Mouse (Mus musculus) kidney, postnatal 0 days (tissue): ENCODE results near the gene Wnt10a. TPM values are rescaled to one million over a fixed set of nuclear protein-coding genes. Genes with fewer than 3 reads are reported as not detected.

ENCODE experiments used
- ATAC-seq: fragments of 200-750 bp; cut with Nextera tagmentation; replicated peaks from 2 replicates; pipeline ENCODE4 v1.8.0; 2017; ENCODE audit warnings: low read depth, moderate number of reproducible peaks, moderate TSS enrichment, moderate library complexity; ENCODE audit not compliant: low FRiP score
- DNase-seq: peaks from one replicate; pipeline ENCODE4 v3.0.0-alpha.2; 2016; ENCODE audit warnings: low spot score
- H3K27ac ChIP-seq: fragments of 300-500 bp; sonication (generic); 2 replicates; pipeline ENCODE4 v1.5.1; 2014; ENCODE audit warnings: mild to moderate bottlenecking
- H3K27me3 ChIP-seq: fragments of 300-500 bp; sonication (generic); 2 replicates; pipeline ENCODE4 v1.6.1; 2014; ENCODE audit warnings: low read length, mixed read lengths; ENCODE audit not compliant: insufficient read depth
- H3K36me3 ChIP-seq: fragments of 300-500 bp; sonication (generic); 2 replicates; pipeline ENCODE4 v1.6.1; 2014; ENCODE audit warnings: low read length, mixed read lengths; ENCODE audit not compliant: insufficient read depth
- H3K4me1 ChIP-seq: fragments of 300-500 bp; sonication (generic); replicated peaks from 2 replicates; pipeline ENCODE4 v1.6.1; 2014; ENCODE audit warnings: antibody characterized with exemption, low read length, mixed read lengths; ENCODE audit not compliant: insufficient read depth
- H3K4me2 ChIP-seq: fragments of 300-500 bp; sonication (generic); 2 replicates; pipeline ENCODE4 v1.6.1; 2014; ENCODE audit warnings: mild to moderate bottlenecking, low read length, moderate library complexity, mixed read lengths
- H3K4me3 ChIP-seq: fragments of 300-500 bp; sonication (generic); replicated peaks from 2 replicates; pipeline ENCODE4 v1.5.1; 2014; ENCODE audit warnings: low read depth, low read length
- H3K9ac ChIP-seq: fragments of 300-500 bp; sonication (generic); 2 replicates; pipeline ENCODE4 v1.6.1; 2014; ENCODE audit warnings: low read depth, low read length
- H3K9me3 ChIP-seq: fragments of 300-500 bp; sonication (generic); replicated peaks from 2 replicates; pipeline ENCODE4 v1.6.1; 2016; ENCODE audit warnings: low read length, inconsistent platforms, mixed read lengths
- CTCF ChIP-seq: IDR thresholded peaks from 2 replicates; pipeline ENCODE4 v1.5.1; 2016; ENCODE audit warnings: antibody characterized with exemption, low read depth, mild to moderate bottlenecking, moderate library complexity
- WGBS: fragments of 180-500 bp; shearing (Covaris S2); extraction: QIAGEN DNeasy Blood & Tissue Kit; methylation state at CpG from one replicate; pipeline ENCODE4 v1.1.7; 2014; 5-methylcytosine and 5-hydroxymethylcytosine counted together
- polyA plus RNA-seq: library from polyadenylated mRNA; unstranded; fragments of >200 nt; fragmentation: Nextera tagmentation; extraction: Ambion mirVana; gene quantifications from 2 replicates; pipeline ENCODE4 v1.2.1, GENCODE M21; 2015

The Wnt10a gene
- polyA plus RNA-seq = 0.91 and 1.0 TPM in 2 replicates

DNA sequence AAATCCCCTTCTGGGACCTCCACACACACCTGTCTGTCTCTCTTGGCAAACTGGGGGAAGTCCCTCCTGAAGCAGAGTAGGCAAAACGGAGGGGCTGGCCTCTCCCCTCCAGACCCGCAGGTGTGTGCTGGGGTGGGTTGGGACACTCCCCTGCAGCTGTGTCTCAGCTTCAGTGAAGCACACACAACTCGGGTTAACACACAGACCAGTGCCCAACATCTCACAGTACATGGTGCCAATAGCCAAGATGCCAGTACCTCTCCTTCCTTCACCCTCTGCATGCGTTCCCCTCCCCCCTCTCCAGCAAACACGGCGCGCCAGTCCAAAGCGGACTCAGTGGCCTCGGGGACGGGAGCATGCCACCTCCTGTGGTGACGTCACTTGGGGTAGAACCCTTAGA is at the start of gene Wnt10a:
Gene Wnt10a, plus strand, starts transcription at position 268 of the 400 bp plus-strand sequence.
- H3K9ac ChIP-seq = peak within 1 kb of the TSS; percentile 10; the same call in 1 of the 2 replicates
- H3K9me3 ChIP-seq = no peaks in the 10 kb centered on the region
- ATAC-seq (no peak; the same call in 1 of the 2 replicates), DNase-seq (no peak)
- no peaks in the 10 kb centered on the region for H3K36me3 ChIP-seq
- no peak for TF ChIP-seq CTCF
- H3K4me2 ChIP-seq = peak within 1 kb of the TSS; percentile 61
- peaks cover 12% of the 10 kb centered on the region; the same call in 1 of the 2 replicates for H3K4me1 ChIP-seq
- 3% methylated on average over 11 of the region's 11 CpGs for WGBS
- no peak within 1 kb of the TSS for H3K27ac ChIP-seq
- peak within 1 kb of the TSS; percentile 31 for H3K4me3 ChIP-seq
- peaks cover 86% of the 10 kb centered on the region for H3K27me3 ChIP-seq

DNA sequence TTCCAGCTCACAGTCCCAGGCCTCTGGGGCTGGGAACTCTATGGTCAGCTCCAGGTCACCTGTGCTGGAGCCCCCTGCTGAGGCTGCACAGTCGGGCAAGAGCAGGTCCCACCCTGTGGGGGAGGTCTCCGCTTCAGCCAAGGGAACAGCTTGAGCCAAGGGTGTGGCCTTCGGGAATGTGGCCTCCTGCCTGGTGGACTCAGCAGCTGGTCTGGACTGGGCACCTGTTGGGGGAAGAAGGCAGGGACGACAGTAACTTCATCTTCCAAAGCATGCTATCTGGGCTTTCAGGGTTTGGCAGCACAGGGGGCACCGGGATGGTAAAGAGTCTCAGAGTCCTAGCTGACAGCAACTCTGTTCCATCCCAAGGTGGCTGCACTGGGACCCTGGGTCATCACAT is 44.0 kb upstream of the Wnt10a start:
- 62% methylated on average over 5 of the region's 5 CpGs for WGBS
- no peak overlapping the region for H3K27ac ChIP-seq
- H3K36me3 ChIP-seq = no peaks in the 10 kb centered on the region
- no peak overlapping the region for H3K4me2 ChIP-seq
- H3K4me1 ChIP-seq = 0 out of 2 replicates have a peak, but pooled peaks cover 3% of the 10 kb centered on the region
- no peaks in the 10 kb centered on the region for H3K27me3 ChIP-seq
- no peak overlapping the region for H3K4me3 ChIP-seq
- H3K9ac ChIP-seq = no peak overlapping the region
- DNase-seq = no peak
- no peak for TF ChIP-seq CTCF
- 0 out of 2 replicates have a peak, but pooled peaks have one; percentile 20 for ATAC-seq
- no peaks in the 10 kb centered on the region for H3K9me3 ChIP-seq

DNA sequence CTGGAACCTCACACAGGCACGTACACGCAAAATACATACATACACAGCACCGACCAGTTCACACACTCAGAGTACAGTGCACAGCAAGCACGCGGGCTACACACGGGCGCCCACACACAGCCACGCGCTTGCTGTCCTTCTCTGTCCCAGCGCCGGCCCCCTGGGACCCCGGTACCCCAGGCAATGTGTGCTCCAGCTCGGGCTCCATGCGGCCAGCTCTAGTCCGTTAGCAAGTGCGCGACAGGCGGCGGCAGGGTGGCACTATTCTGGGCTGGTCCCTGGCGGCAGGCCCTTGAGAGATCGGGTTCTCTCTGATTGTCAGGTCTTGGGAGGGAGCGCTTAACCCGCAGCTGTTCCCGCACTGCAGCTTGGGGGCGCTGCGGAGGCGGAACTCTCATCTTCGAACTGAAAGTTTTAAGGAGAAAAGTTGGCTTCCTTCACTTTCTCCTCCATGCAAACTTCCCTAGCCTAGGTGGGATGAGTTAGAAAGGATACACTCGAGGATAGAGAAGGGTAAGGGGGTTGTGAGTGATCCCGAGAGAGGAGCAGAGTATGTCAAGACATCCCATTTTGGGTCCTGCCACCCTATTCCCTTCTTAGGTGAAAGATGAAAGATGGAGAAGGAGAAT is 42.6 kb upstream of the Wnt10a start, which contains the start of gene Prkag3:
Gene Prkag3, minus strand, starts transcription at position 579 of the 629 bp plus-strand sequence.
- H3K4me2 ChIP-seq = peak within 1 kb of the TSS; percentile 46
- peak within 1 kb of the TSS; percentile 14; the same call in 1 of the 2 replicates for H3K9ac ChIP-seq
- DNase-seq = peak; percentile 69
- peak; percentile 55; the same call in 1 of the 2 replicates for ATAC-seq
- no peaks in the 10 kb centered on the region for H3K36me3 ChIP-seq
- no peaks in the 10 kb centered on the region for H3K9me3 ChIP-seq
- H3K27ac ChIP-seq = no peak within 1 kb of the TSS
- 6% methylated on average over 30 of the region's 30 CpGs for WGBS
- peak; percentile 66 for TF ChIP-seq CTCF
- H3K4me3 ChIP-seq = no peak within 1 kb of the TSS
- H3K27me3 ChIP-seq = no peaks in the 10 kb centered on the region
- H3K4me1 ChIP-seq = 0 out of 2 replicates have a peak, but pooled peaks cover 6% of the 10 kb centered on the region

DNA sequence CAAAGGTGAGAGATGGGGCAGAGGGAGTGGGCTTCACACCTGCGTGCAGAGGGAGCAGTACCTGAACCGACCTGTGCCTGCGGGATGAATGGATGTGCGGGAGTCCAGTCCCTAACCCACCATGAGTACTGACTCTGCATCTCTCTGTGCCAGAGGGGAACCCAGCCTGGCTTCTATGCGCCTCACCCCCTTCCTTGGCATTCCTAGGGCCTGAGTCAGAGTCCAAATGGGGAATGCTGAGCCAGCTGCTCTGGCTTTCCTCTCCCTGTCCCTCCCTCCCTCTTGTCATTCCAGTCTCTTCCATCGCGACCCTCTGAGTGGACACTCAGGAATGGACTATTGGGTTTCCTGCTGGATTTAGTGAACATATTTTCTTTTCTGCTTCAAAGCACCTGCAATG is 42.0 kb upstream of the Wnt10a start:
- Histone ChIP-seq H3K27me3 (no peaks in the 10 kb centered on the region), H3K4me2 (peak overlapping the region; percentile 46), H3K9ac (no peak overlapping the region), H3K9me3 (no peaks in the 10 kb centered on the region), H3K4me1 (0 out of 2 replicates have a peak, but pooled peaks cover 6% of the 10 kb centered on the region), H3K4me3 (no peak overlapping the region), H3K27ac (no peak overlapping the region), H3K36me3 (no peaks in the 10 kb centered on the region)
- TF ChIP-seq CTCF = no peak
- DNase-seq (peak; percentile 87), ATAC-seq (peak; percentile 80)
- 55% methylated on average over 7 of the region's 7 CpGs for WGBS

GRCm38 (mm10) chr1:74750683-74751082 is 40.6 kb upstream of the Wnt10a start:
- 60% methylated on average over 4 of the region's 4 CpGs for WGBS
- no peaks in the 10 kb centered on the region for H3K27me3 ChIP-seq
- no peak for TF ChIP-seq CTCF

GRCm38 (mm10) chr1:74752150-74752549 is 39.2 kb upstream of the Wnt10a start:
- Histone ChIP-seq H3K27me3 (no peaks in the 10 kb centered on the region), H3K9ac (no peak overlapping the region), H3K4me1 (0 out of 2 replicates have a peak, but pooled peaks cover 6% of the 10 kb centered on the region), H3K4me2 (no peak overlapping the region), H3K4me3 (no peak overlapping the region), H3K9me3 (no peaks in the 10 kb centered on the region), H3K36me3 (no peaks in the 10 kb centered on the region), H3K27ac (no peak overlapping the region)
- no peak for TF ChIP-seq CTCF
- ATAC-seq (no peak), DNase-seq (no peak)
- 80% methylated on average over 8 of the region's 8 CpGs for WGBS

More at GRCm38 (mm10) chr1:74750683-74751082, 40.6 kb upstream of the Wnt10a start:
- H3K36me3 ChIP-seq = no peaks in the 10 kb centered on the region
- H3K27ac ChIP-seq = no peak overlapping the region
- H3K9ac ChIP-seq = no peak overlapping the region
- ATAC-seq (no peak), DNase-seq (peak; percentile 35)
- H3K9me3 ChIP-seq = no peaks in the 10 kb centered on the region
- no peak overlapping the region for H3K4me3 ChIP-seq
- no peak overlapping the region for H3K4me2 ChIP-seq
- H3K4me1 ChIP-seq = 0 out of 2 replicates have a peak, but pooled peaks cover 6% of the 10 kb centered on the region
